In genomic region chr7:116334669-116335038, GRCm38 (mm10) we compare ENCODE assay signal across 8 mouse cellular contexts. TPM values are rescaled to one million over a fixed set of nuclear protein-coding genes. Genes with fewer than 3 reads are reported as not detected.
DNase-seq lines count a peak whose midpoint lies in the region; ATAC-seq and TF ChIP-seq lines count a peak whose summit lies in the region.

No protein-coding gene starts in this region.

- peak overlapping the region; percentile 94 for H3K4me3 ChIP-seq in kidney, embryonic 15.5 days (replicated peaks)
- H3K4me3 ChIP-seq in bone marrow, adult 2 months (replicated peaks; ENCODE audit: control insufficient read depth, low read depth, low read length): peak overlapping the region; percentile 96
- H3K4me3 ChIP-seq in hindbrain, embryonic 14.5 days (replicated peaks; ENCODE audit: low read length): peak overlapping the region; percentile 68
- peak overlapping the region; percentile 96 for H3K4me3 ChIP-seq in midbrain, embryonic 15.5 days

- no peaks in the 10 kb centered on the region for H3K27me3 ChIP-seq in kidney, embryonic 15.5 days
- no peaks in the 10 kb centered on the region for H3K27me3 ChIP-seq in hindbrain, embryonic 14.5 days (ENCODE audit: control insufficient read depth, insufficient read depth, low read length)
- H3K27me3 ChIP-seq in midbrain, embryonic 15.5 days (replicated peaks): no peaks in the 10 kb centered on the region

- peak overlapping the region; percentile 81 for H3K4me2 ChIP-seq in kidney, embryonic 15.5 days
- H3K4me2 ChIP-seq in hindbrain, embryonic 14.5 days (replicated peaks): peak overlapping the region; percentile 62
- H3K4me2 ChIP-seq in midbrain, embryonic 15.5 days: peak overlapping the region; percentile 67

- H3K36me3 ChIP-seq in kidney, embryonic 15.5 days: peaks cover 48% of the 10 kb centered on the region
- peaks cover 40% of the 10 kb centered on the region for H3K36me3 ChIP-seq in hindbrain, embryonic 14.5 days (replicated peaks; ENCODE audit: control insufficient read depth, insufficient read depth)
- peaks cover 26% of the 10 kb centered on the region for H3K36me3 ChIP-seq in midbrain, embryonic 15.5 days (replicated peaks)

- peak overlapping the region; percentile 78 for H3K27ac ChIP-seq in kidney, embryonic 15.5 days
- peak overlapping the region; percentile 81 for H3K27ac ChIP-seq in bone marrow, adult 2 months (ENCODE audit: control insufficient read depth, insufficient read depth, low read depth, low read length, poor library complexity)
- H3K27ac ChIP-seq in hindbrain, embryonic 14.5 days: peak overlapping the region; percentile 26; the same call in 1 of the 2 replicates
- H3K27ac ChIP-seq in midbrain, embryonic 15.5 days: peak overlapping the region; percentile 92

- TF ChIP-seq CTCF in bone marrow, adult 2 months (IDR thresholded peaks at IDR 0.05; ENCODE audit: control insufficient read depth, insufficient read depth, low read length): no peak

- H3K9ac ChIP-seq in kidney, embryonic 15.5 days: peak overlapping the region; percentile 98
- H3K9ac ChIP-seq in hindbrain, embryonic 14.5 days: peak overlapping the region; percentile 86
- H3K9ac ChIP-seq in midbrain, embryonic 15.5 days: peak overlapping the region; percentile 97

- H3K4me1 ChIP-seq in kidney, embryonic 15.5 days: peaks cover 19% of the 10 kb centered on the region
- H3K4me1 ChIP-seq in bone marrow, adult 2 months (ENCODE audit: control insufficient read depth, insufficient read depth, low read length): peaks cover 2% of the 10 kb centered on the region; the same call in 1 of the 2 replicates
- peaks cover 10% of the 10 kb centered on the region for H3K4me1 ChIP-seq in hindbrain, embryonic 14.5 days (replicated peaks; ENCODE audit: control insufficient read depth, insufficient read depth, low read length)
- peaks cover 28% of the 10 kb centered on the region for H3K4me1 ChIP-seq in midbrain, embryonic 15.5 days

- WGBS in kidney, embryonic 15.5 days: 18% methylated on average over 8 of the region's 8 CpGs
- 17% methylated on average over 8 of the region's 8 CpGs for WGBS in bone marrow, adult 2 months
- 26% methylated on average over 8 of the region's 8 CpGs for WGBS in hindbrain, embryonic 14.5 days
- 26% methylated on average over 8 of the region's 8 CpGs for WGBS in midbrain, embryonic 15.5 days

- DNase-seq in kidney, postnatal 14 days: no peak
- no peak for DNase-seq in hindbrain, embryonic 14.5 days (ENCODE audit: low spot score)
- no peak for DNase-seq in cerebellum, postnatal 10 days
- DNase-seq in adrenal gland, adult 2 months: no peak
- DNase-seq in embryo, embryonic 9.5 days (ENCODE audit: extremely low spot score): no peak

- ATAC-seq in kidney, embryonic 15.5 days (replicated peaks; ENCODE audit: low FRiP score): no peak
- no peak for ATAC-seq in hindbrain, embryonic 14.5 days (ENCODE audit: low FRiP score)
- no peak for ATAC-seq in midbrain, embryonic 15.5 days (replicated peaks)

- no peaks in the 10 kb centered on the region for H3K9me3 ChIP-seq in kidney, embryonic 15.5 days (replicated peaks)
- H3K9me3 ChIP-seq in hindbrain, embryonic 14.5 days (ENCODE audit: control insufficient read depth, low read length): no peaks in the 10 kb centered on the region
- no peaks in the 10 kb centered on the region for H3K9me3 ChIP-seq in midbrain, embryonic 15.5 days

- no peak for TF ChIP-seq POLR2A in bone marrow, adult 2 months (IDR thresholded peaks at IDR 0.05; ENCODE audit: borderline replicate concordance, control insufficient read depth, low read depth, low read length)

RNA-seq across cellular contexts. Expression of gene Rps13, which starts 0.7 kb away (rescaled TPM):
- polyA plus RNA-seq in kidney, embryonic 15.5 days (2015; fragmentation: Nextera tagmentation; extraction: Ambion mirVana): 840 and 852 TPM in 2 replicates
- 90.8 and 446 TPM in 2 replicates for polyA plus RNA-seq in bone marrow, adult 2 months (2011; ENCODE audit: insufficient read depth, insufficient read length, low replicate concordance, missing spikeins)
- polyA plus RNA-seq in hindbrain, embryonic 14.5 days (2014; fragmentation: Nextera tagmentation; extraction: Ambion mirVana): 499 and 625 TPM in 2 replicates
- polyA plus RNA-seq in midbrain, embryonic 15.5 days (2015; fragmentation: Nextera tagmentation; extraction: Ambion mirVana): 472 and 477 TPM in 2 replicates
- 100 to 1,000 TPM; 360 to 462 TPM for total RNA-seq in adrenal gland, adult 2 months (2021)
- 52.8 and 81.0 TPM in 2 replicates for polyA plus RNA-seq in adrenal gland, adult 2 months (2012; rRNA removed)

RNA-seq across cellular contexts. Expression of gene Plekha7, which starts 26.5 kb away (rescaled TPM):
- polyA plus RNA-seq in kidney, embryonic 15.5 days (2015; fragmentation: Nextera tagmentation; extraction: Ambion mirVana): 14.1 and 14.4 TPM in 2 replicates
- 4.8 TPM in 1 of 2 replicates, not detected in the other for polyA plus RNA-seq in bone marrow, adult 2 months (2011; ENCODE audit: insufficient read depth, insufficient read length, low replicate concordance, missing spikeins)
- 5.6 and 7.3 TPM in 2 replicates for polyA plus RNA-seq in hindbrain, embryonic 14.5 days (2014; fragmentation: Nextera tagmentation; extraction: Ambion mirVana)
- polyA plus RNA-seq in midbrain, embryonic 15.5 days (2015; fragmentation: Nextera tagmentation; extraction: Ambion mirVana): 11.1 and 12.2 TPM in 2 replicates
- total RNA-seq in adrenal gland, adult 2 months (2021): 10 to 100 TPM; 10.2 to 22.1 TPM
- polyA plus RNA-seq in adrenal gland, adult 2 months (2012; rRNA removed): 16.7 and 20.7 TPM in 2 replicates

Comparison
In these comparisons a context has a peak if more than half of its experiments do, and no peak if none do; other contexts are left out.
1. H3K27ac ChIP-seq: peak in every context shown above with its lines; median percentile 92 in midbrain, embryonic 15.5 days; 81 in bone marrow, adult 2 months; 78 in kidney, embryonic 15.5 days; 26 in hindbrain, embryonic 14.5 days.